Mouse (Mus musculus) testis, adult 2 months (tissue): ENCODE data around the gene Txnl4b. TPM values are rescaled to one million over a fixed set of nuclear protein-coding genes. Genes with fewer than 3 reads are reported as not detected.
A peak's percentile ranks its signal among the peaks of the same experiment; 100 is the strongest.

ENCODE experiments used
- H3K27ac ChIP-seq: fragments of 200-500 bp; 2 replicates; pipeline ENCODE4 v1.5.1; 2012; ENCODE audit warnings: low read depth, low read length; ENCODE audit not compliant: control insufficient read depth, insufficient read depth
- H3K27me3 ChIP-seq: fragments of 200-500 bp; 2 replicates; pipeline ENCODE4 v1.6.1; 2012; ENCODE audit warnings: mild to moderate bottlenecking, low read length, moderate library complexity; ENCODE audit not compliant: control insufficient read depth, insufficient read depth
- H3K36me3 ChIP-seq: fragments of 200-500 bp; 2 replicates; pipeline ENCODE4 v1.6.1; 2012; ENCODE audit warnings: mild to moderate bottlenecking, low read length; ENCODE audit not compliant: control insufficient read depth, insufficient read depth
- H3K4me1 ChIP-seq: fragments of 200-500 bp; 2 replicates; pipeline ENCODE4 v1.6.1; 2012; ENCODE audit warnings: low read length; ENCODE audit not compliant: control insufficient read depth, insufficient read depth
- H3K4me3 ChIP-seq: fragments of 200-500 bp; 2 replicates; pipeline ENCODE4 v1.5.1; 2012; ENCODE audit warnings: low read depth, mild to moderate bottlenecking, low read length, moderate library complexity, mixed read lengths; ENCODE audit not compliant: control insufficient read depth
- CTCF ChIP-seq: fragments of 200-500 bp; IDR thresholded peaks from 2 replicates; pipeline ENCODE4 v1.5.1; 2012; ENCODE audit warnings: low read depth, mild to moderate bottlenecking, inconsistent platforms, low read length, moderate library complexity; ENCODE audit not compliant: control insufficient read depth, insufficient read depth, insufficient replicate concordance
- POLR2A ChIP-seq: fragments of 200-500 bp; IDR thresholded peaks from 2 replicates; pipeline ENCODE4 v1.6.1; 2012; ENCODE audit warnings: low read depth, mild to moderate bottlenecking, inconsistent platforms, low read length, moderate library complexity; ENCODE audit not compliant: control insufficient read depth
- polyA plus RNA-seq: library from polyadenylated mRNA; depleted of rRNA; stranded (reverse); fragments of >200 nt; gene quantifications from 2 replicates; pipeline ENCODE4 v1.2.3, GENCODE M21; 2012; rRNA removed

Gene Txnl4b
- 36.0 and 41.4 TPM in 2 replicates for polyA plus RNA-seq

GRCm38 (mm10) chr8:109565498-109566333 lies at the start of gene Txnl4b, which contains the start of gene Dhx38:
Gene Txnl4b, plus strand, starts transcription at chr8:109565892.
Gene Dhx38, minus strand, starts transcription at chr8:109565861.
- TF ChIP-seq CTCF: no peak
- peak; percentile 75 for TF ChIP-seq POLR2A
- Histone ChIP-seq H3K36me3 (no peaks in the 10 kb centered on the region; the same call in 1 of the 2 replicates), H3K4me1 (peaks cover 3% of the 10 kb centered on the region; the same call in 1 of the 2 replicates), H3K4me3 (peak within 1 kb of the TSS; percentile 100), H3K27me3 (no peaks in the 10 kb centered on the region), H3K27ac (peak within 1 kb of the TSS; percentile 98)

- Histone ChIP-seq H3K4me1 (peaks cover 9% of the 10 kb centered on the region; the same call in 1 of the 2 replicates), H3K27me3 (no peaks in the 10 kb centered on the region), H3K4me3 (no peak overlapping the region), H3K27ac (no peak overlapping the region), H3K36me3 (no peaks in the 10 kb centered on the region)
- TF ChIP-seq POLR2A (no peak), CTCF (no peak)
These were observed 41.7 kb upstream of the Txnl4b start for GRCm38 (mm10) chr8:109524008-109524407.

- Histone ChIP-seq H3K4me1 (peaks cover 2% of the 10 kb centered on the region; the same call in 1 of the 2 replicates), H3K4me3 (no peak overlapping the region), H3K27ac (no peak overlapping the region), H3K36me3 (no peaks in the 10 kb centered on the region), H3K27me3 (no peaks in the 10 kb centered on the region)
- TF ChIP-seq POLR2A (no peak), CTCF (peak; percentile 20; the same call in 1 of the 2 replicates)
These were observed 30.3 kb upstream of the Txnl4b start for GRCm38 (mm10) chr8:109535140-109535990.

- no peaks in the 10 kb centered on the region for H3K36me3 ChIP-seq
- no peaks in the 10 kb centered on the region for H3K27me3 ChIP-seq
- peak; percentile 79 for TF ChIP-seq CTCF
- no peak for TF ChIP-seq POLR2A
- H3K4me1 ChIP-seq: peaks cover 2% of the 10 kb centered on the region; the same call in 1 of the 2 replicates
- H3K4me3 ChIP-seq: no peak overlapping the region
- no peak overlapping the region for H3K27ac ChIP-seq
These were observed 29.0 kb upstream of the Txnl4b start for GRCm38 (mm10) chr8:109536703-109537102.

- Histone ChIP-seq H3K27ac (no peak overlapping the region), H3K4me1 (no peaks in the 10 kb centered on the region; the same call in 1 of the 2 replicates), H3K4me3 (no peak overlapping the region), H3K36me3 (no peaks in the 10 kb centered on the region), H3K27me3 (no peaks in the 10 kb centered on the region)
- TF ChIP-seq CTCF (no peak), POLR2A (no peak)
These were observed 23.5 kb upstream of the Txnl4b start for GRCm38 (mm10) chr8:109542165-109542564.

GRCm38 (mm10) chr8:109542748-109543519 lies 22.8 kb upstream of the Txnl4b start:
- Histone ChIP-seq H3K4me3 (no peak overlapping the region), H3K4me1 (no peaks in the 10 kb centered on the region; the same call in 1 of the 2 replicates), H3K27me3 (no peaks in the 10 kb centered on the region), H3K36me3 (no peaks in the 10 kb centered on the region), H3K27ac (no peak overlapping the region)
- no peak for TF ChIP-seq CTCF
- no peak for TF ChIP-seq POLR2A
